Mouse (Mus musculus) cerebellum, adult 9-11 months (tissue): Measurements from ENCODE around the gene Gm47289.

Experiments used
- DNase-seq: peaks from one replicate; pipeline ENCODE4 v3.0.0; 2022

The Gm47289 gene

GRCm38 (mm10) chr9:119160689-119161088 lies 1.7 kb downstream of the Gm47289 start:
- no peak for DNase-seq

GRCm38 (mm10) chr9:119164743-119165142 lies 5.8 kb downstream of the Gm47289 start:
- DNase-seq = no peak

- DNase-seq = no peak
Observed at GRCm38 (mm10) chr9:119165548-119165947, 6.6 kb downstream of the Gm47289 start.

- no peak for DNase-seq
Observed at GRCm38 (mm10) chr9:119167608-119168007, 8.6 kb downstream of the Gm47289 start.

- no peak for DNase-seq
Observed at GRCm38 (mm10) chr9:119179292-119179691, 20.3 kb downstream of the Gm47289 start.

GRCm38 (mm10) chr9:119181241-119181728 lies 22.3 kb downstream of the Gm47289 start:
- peak; percentile 11 for DNase-seq

- DNase-seq = peak; percentile 3
Observed at GRCm38 (mm10) chr9:119192202-119192990, 33.4 kb downstream of the Gm47289 start.

GRCm38 (mm10) chr9:119199151-119199861 lies 40.3 kb downstream of the Gm47289 start:
- no peak for DNase-seq

- DNase-seq = no peak
Observed at GRCm38 (mm10) chr9:119201653-119202052, 42.7 kb downstream of the Gm47289 start.

GRCm38 (mm10) chr9:119203617-119204016 lies 44.7 kb downstream of the Gm47289 start:
- no peak for DNase-seq

- no peak for DNase-seq
Observed at GRCm38 (mm10) chr9:119205756-119206155, 46.8 kb downstream of the Gm47289 start.

GRCm38 (mm10) chr9:119206666-119207065 lies 47.7 kb downstream of the Gm47289 start:
- DNase-seq = no peak

- DNase-seq = no peak
Observed at GRCm38 (mm10) chr9:119207113-119207512, 48.2 kb downstream of the Gm47289 start.

GRCm38 (mm10) chr9:119208998-119209397 lies 50.0 kb downstream of the Gm47289 start, which contains the start of gene Slc22a13:
Gene Slc22a13, minus strand, starts transcription at chr9:119209098.
- DNase-seq = no peak
